ENCODE assay signal across 12 mouse cellular contexts in genomic region chr2:63186014-63186413, GRCm38 (mm10). TPM values are rescaled to one million over a fixed set of nuclear protein-coding genes. Genes with fewer than 3 reads are reported as not detected.
DNase-seq lines count a peak whose midpoint lies in the region; ATAC-seq and TF ChIP-seq lines count a peak whose summit lies in the region.
"Had no signal": no experiment of that assay in that cellular context is flagged by ENCODE, and none has a peak within 500 bp of the region (broad histone marks: within the 10 kb centered on the region; RNA-seq: fewer than 3 reads in every experiment).

No protein-coding gene starts in this region.

- H3K9me3 ChIP-seq in kidney, embryonic 16.5 days (ENCODE audit: low read length) = no peaks in the 10 kb centered on the region
- H3K9me3 ChIP-seq: embryonic facial prominence, embryonic 15.5 days; heart, embryonic 13.5 days; kidney, embryonic 15.5 days had no signal

- no peak overlapping the region for H3K4me3 ChIP-seq in kidney, adult 2 months (ENCODE audit: insufficient read depth, low read depth, low read length)
- no peak overlapping the region for H3K4me3 ChIP-seq in kidney, embryonic 16.5 days (ENCODE audit: low read length)
- H3K4me3 ChIP-seq: embryonic facial prominence, embryonic 15.5 days; heart, embryonic 13.5 days; kidney, embryonic 15.5 days had no signal

- H3K36me3 ChIP-seq in kidney, adult 2 months (ENCODE audit: control insufficient read depth, insufficient read depth, low read length) = no peaks in the 10 kb centered on the region
- no peaks in the 10 kb centered on the region for H3K36me3 ChIP-seq in kidney, embryonic 16.5 days (ENCODE audit: insufficient read depth, low read length)
- H3K36me3 ChIP-seq: embryonic facial prominence, embryonic 15.5 days; G1E; heart, embryonic 13.5 days; kidney, embryonic 15.5 days had no signal

- no peak overlapping the region for H3K4me2 ChIP-seq in kidney, embryonic 16.5 days (replicated peaks; ENCODE audit: low read depth, low read length)
- H3K4me2 ChIP-seq: embryonic facial prominence, embryonic 15.5 days; heart, embryonic 13.5 days; kidney, embryonic 15.5 days had no signal

- ATAC-seq in kidney, embryonic 16.5 days (ENCODE audit: low FRiP score, low TSS enrichment) = no peak

- WGBS in kidney, adult 2 months = 0% methylated on average over 2 of the region's 2 CpGs
- WGBS in kidney, embryonic 16.5 days = 0% methylated on average over 2 of the region's 2 CpGs

- TF ChIP-seq CTCF in kidney, adult 2 months (conservative IDR thresholded peaks at IDR 0.05; ENCODE audit: insufficient read depth, insufficient read length, low read depth, low read length) = no peak

- peak; percentile 14 for DNase-seq in kidney, adult 2 months
- peak; percentile 15 for DNase-seq in ovary, postnatal 14 days (ENCODE audit: low spot score)
- no peak for DNase-seq in ovary, adult 18-20 months (ENCODE audit: low spot score)
- DNase-seq in c-Kit-positive CD71-negative TER-119-negative erythroid progenitor cells, embryonic 14.5 days (ENCODE audit: low read depth) = peak; percentile 5
- DNase-seq in frontal cortex, postnatal 25 days (ENCODE audit: low spot score in 2 of 2) = no peak
- no peak for DNase-seq in cerebellum, adult 9-10 months
- DNase-seq: right cerebral cortex, postnatal 14 days had no signal

- H3K4me1 ChIP-seq in kidney, adult 2 months (ENCODE audit: control insufficient read depth, insufficient read depth, low read length) = no peaks in the 10 kb centered on the region
- no peaks in the 10 kb centered on the region for H3K4me1 ChIP-seq in kidney, embryonic 16.5 days (ENCODE audit: insufficient read depth, low read length)

- H3K27ac ChIP-seq in kidney, adult 2 months (ENCODE audit: insufficient read depth, low read depth, low read length) = no peak overlapping the region
- no peak overlapping the region for H3K27ac ChIP-seq in kidney, embryonic 16.5 days (ENCODE audit: low read length)
- H3K27ac ChIP-seq: embryonic facial prominence, embryonic 15.5 days; heart, embryonic 13.5 days; kidney, embryonic 15.5 days had no signal

- no peak for TF ChIP-seq POLR2A in kidney, adult 2 months (IDR thresholded peaks at IDR 0.05; ENCODE audit: low read depth, low read length)

- H3K27me3 ChIP-seq in kidney, adult 2 months (replicated peaks; ENCODE audit: control insufficient read depth, insufficient read depth, low read length) = peaks cover 2% of the 10 kb centered on the region; the same call in 1 of the 2 replicates
- H3K27me3 ChIP-seq in kidney, embryonic 16.5 days (ENCODE audit: insufficient read depth, low read length) = peaks cover 6% of the 10 kb centered on the region

- H3K9ac ChIP-seq in kidney, embryonic 16.5 days (replicated peaks; ENCODE audit: low read length) = no peak overlapping the region
- H3K9ac ChIP-seq: embryonic facial prominence, embryonic 15.5 days; heart, embryonic 13.5 days; kidney, embryonic 15.5 days had no signal

RNA-seq across cellular contexts. Expression of gene Kcnh7, which starts 1.9 kb away (rescaled TPM):
- polyA plus RNA-seq in kidney, adult 2 months (2012; rRNA removed) = 0.03 and 0.11 TPM in 2 replicates
- 1.6 and 2.1 TPM in 2 replicates for polyA plus RNA-seq in kidney, embryonic 16.5 days (2015; fragmentation: Nextera tagmentation; extraction: Ambion mirVana)
- polyA plus RNA-seq: G1E had no signal

Comparison
In these comparisons a context has a peak if more than half of its experiments do, and no peak if none do; other contexts are left out.
1. DNase-seq: peak in kidney, adult 2 months (single experiment), ovary, postnatal 14 days (single experiment) and c-Kit-positive CD71-negative TER-119-negative erythroid progenitor cells, embryonic 14.5 days (single experiment); none in ovary, adult 18-20 months (single experiment), frontal cortex, postnatal 25 days (0 of 2) and cerebellum, adult 9-10 months (single experiment).